Mouse (Mus musculus): ENCODE data around the gene Ap4m1. TPM values are rescaled to one million over a fixed set of nuclear protein-coding genes. Genes with fewer than 3 reads are reported as not detected.

Ap4m1 gene
- polyA plus RNA-seq, 2 experiments, result 3.9 to 10.8 TPM

- Histone ChIP-seq H3K4me2 (ENCODE audit: low read depth) (no peak overlapping the region), H3K4me1 (replicated peaks; ENCODE audit: control insufficient read depth in 2 of 2, insufficient read depth in 2 of 2, low read length in 1 of 2) (peaks cover 14 to 17% of the 10 kb centered on the region in 2 experiments), H3K9ac (replicated peaks) (no peak overlapping the region), H3K9me3 (ENCODE audit: control insufficient read depth, low read length) (no peaks in the 10 kb centered on the region), H3K27me3 (ENCODE audit: control insufficient read depth, insufficient read depth, low read length) (no peaks in the 10 kb centered on the region), H3K36me3 (replicated peaks; ENCODE audit: control insufficient read depth, insufficient read depth, low read depth) (peaks cover 56% of the 10 kb centered on the region), H3K27ac (no peak overlapping the region), H3K4me3 (ENCODE audit: insufficient read depth in 1 of 2, low read depth in 2 of 2, low read length in 2 of 2) (no peak overlapping the region; a peak in 1 of 4 replicates)
- TF ChIP-seq EP300 (IDR thresholded peaks at IDR 0.05; ENCODE audit: low read depth), result no peak
- TF ChIP-seq CTCF (IDR thresholded peaks at IDR 0.05; ENCODE audit: low read depth), result no peak
- ATAC-seq (ENCODE audit: insufficient read depth), result no peak
- 43% methylated on average over 6 of the region's 6 CpGs for WGBS (ENCODE audit: insufficient replicate concordance)
- no peak for DNase-seq (ENCODE audit: low read depth in 3 of 3, low spot score in 3 of 3)
Observed at GRCm38 (mm10) chr5:138163046-138163445, 8.8 kb upstream of the Ap4m1 start.

DNA sequence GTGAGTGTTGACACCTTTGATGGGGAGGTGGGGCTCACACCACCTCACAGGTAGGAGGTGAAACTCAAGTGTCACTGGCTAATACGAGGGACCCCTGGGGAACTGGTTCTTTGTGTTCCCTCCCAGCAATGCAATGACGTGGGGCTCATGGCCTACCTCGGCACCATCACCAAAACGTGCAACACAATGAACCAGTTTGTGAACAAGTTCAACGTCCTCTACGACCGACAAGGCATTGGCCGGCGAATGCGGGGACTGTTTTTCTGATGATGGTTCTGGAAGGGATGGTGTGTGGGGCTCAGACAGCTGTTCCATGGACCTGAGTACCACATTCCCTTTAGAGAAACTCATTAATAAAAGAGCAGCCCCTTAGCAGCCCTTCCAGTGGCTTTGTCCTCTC is 8.2 kb upstream of the Ap4m1 start:
- no peak overlapping the region for H3K4me2 ChIP-seq (ENCODE audit: low read depth)
- no peak for ATAC-seq (ENCODE audit: insufficient read depth)
- WGBS (ENCODE audit: insufficient replicate concordance), result 77% methylated on average over 10 of the region's 10 CpGs
- TF ChIP-seq EP300 (IDR thresholded peaks at IDR 0.05; ENCODE audit: low read depth), result no peak
- no peak for TF ChIP-seq CTCF (IDR thresholded peaks at IDR 0.05; ENCODE audit: low read depth)
- DNase-seq (ENCODE audit: low read depth in 3 of 3, low spot score in 3 of 3), result no peak
- peaks cover 61% of the 10 kb centered on the region for H3K36me3 ChIP-seq (replicated peaks; ENCODE audit: control insufficient read depth, insufficient read depth, low read depth)
- no peak overlapping the region for H3K9ac ChIP-seq (replicated peaks)
- peaks cover 14 to 17% of the 10 kb centered on the region in 2 experiments for H3K4me1 ChIP-seq (replicated peaks; ENCODE audit: control insufficient read depth in 2 of 2, insufficient read depth in 2 of 2, low read length in 1 of 2)
- no peaks in the 10 kb centered on the region for H3K9me3 ChIP-seq (ENCODE audit: control insufficient read depth, low read length)
- no peaks in the 10 kb centered on the region for H3K27me3 ChIP-seq (ENCODE audit: control insufficient read depth, insufficient read depth, low read length)
- H3K27ac ChIP-seq, result no peak overlapping the region
- H3K4me3 ChIP-seq (ENCODE audit: insufficient read depth in 1 of 2, low read depth in 2 of 2, low read length in 2 of 2), result no peak overlapping the region

- ATAC-seq (ENCODE audit: insufficient read depth), result no peak
- 86% methylated on average over 8 of the region's 8 CpGs for WGBS (ENCODE audit: insufficient replicate concordance)
- Histone ChIP-seq H3K36me3 (replicated peaks; ENCODE audit: control insufficient read depth, insufficient read depth, low read depth) (peaks cover 78% of the 10 kb centered on the region), H3K9me3 (ENCODE audit: control insufficient read depth, low read length) (no peaks in the 10 kb centered on the region), H3K4me3 (ENCODE audit: insufficient read depth in 1 of 2, low read depth in 2 of 2, low read length in 2 of 2) (no peak overlapping the region), H3K27ac (no peak overlapping the region), H3K27me3 (ENCODE audit: control insufficient read depth, insufficient read depth, low read length) (no peaks in the 10 kb centered on the region), H3K9ac (replicated peaks) (no peak overlapping the region), H3K4me1 (replicated peaks; ENCODE audit: control insufficient read depth in 2 of 2, insufficient read depth in 2 of 2, low read length in 1 of 2) (peaks cover 16% of the 10 kb centered on the region in 2 experiments), H3K4me2 (ENCODE audit: low read depth) (no peak overlapping the region)
- TF ChIP-seq EP300 (IDR thresholded peaks at IDR 0.05; ENCODE audit: low read depth) (no peak), CTCF (IDR thresholded peaks at IDR 0.05; ENCODE audit: low read depth) (no peak)
- no peak for DNase-seq (ENCODE audit: low read depth in 3 of 3, low spot score in 3 of 3)
Observed at GRCm38 (mm10) chr5:138165594-138165993, 6.2 kb upstream of the Ap4m1 start.

- H3K27me3 ChIP-seq (ENCODE audit: control insufficient read depth, insufficient read depth, low read length), result no peaks in the 10 kb centered on the region
- ATAC-seq (ENCODE audit: insufficient read depth), result peak; percentile 82
- H3K4me3 ChIP-seq (ENCODE audit: insufficient read depth in 1 of 2, low read depth in 2 of 2, low read length in 2 of 2), result peak overlapping the region; percentile 77 to 88
- H3K27ac ChIP-seq, result peak overlapping the region; percentile 92
- H3K4me2 ChIP-seq (ENCODE audit: low read depth), result peak overlapping the region; percentile 82
- H3K36me3 ChIP-seq (replicated peaks; ENCODE audit: control insufficient read depth, insufficient read depth, low read depth), result peaks cover 48% of the 10 kb centered on the region
- peak overlapping the region; percentile 96 for H3K9ac ChIP-seq (replicated peaks)
- DNase-seq (ENCODE audit: low read depth in 3 of 3, low spot score in 3 of 3), result peak; percentile 91 to 94 (median 92)
- H3K4me1 ChIP-seq (replicated peaks; ENCODE audit: control insufficient read depth in 2 of 2, insufficient read depth in 2 of 2, low read length in 1 of 2), result peaks cover 15 to 16% of the 10 kb centered on the region in 2 experiments
- under 1% methylated on average over 47 of the region's 47 CpGs for WGBS (ENCODE audit: insufficient replicate concordance)
- TF ChIP-seq CTCF (IDR thresholded peaks at IDR 0.05; ENCODE audit: low read depth), result peak; percentile 58
- TF ChIP-seq EP300 (IDR thresholded peaks at IDR 0.05; ENCODE audit: low read depth), result no peak
- H3K9me3 ChIP-seq (ENCODE audit: control insufficient read depth, low read length), result no peaks in the 10 kb centered on the region
Observed at GRCm38 (mm10) chr5:138170936-138171561, 753 bp upstream of the Ap4m1 start.

GRCm38 (mm10) chr5:138173217-138173616 is 1.4 kb downstream of the Ap4m1 start:
- WGBS (ENCODE audit: insufficient replicate concordance), result 59% methylated on average over 3 of the region's 3 CpGs
- H3K27me3 ChIP-seq (ENCODE audit: control insufficient read depth, insufficient read depth, low read length), result no peaks in the 10 kb centered on the region
- no peak overlapping the region; the same call in 1 of the 2 replicates for H3K27ac ChIP-seq
- DNase-seq (ENCODE audit: low read depth in 3 of 3, low spot score in 3 of 3), result no peak
- no peak for TF ChIP-seq EP300 (IDR thresholded peaks at IDR 0.05; ENCODE audit: low read depth)
- TF ChIP-seq CTCF (IDR thresholded peaks at IDR 0.05; ENCODE audit: low read depth), result no peak
- peak overlapping the region; percentile 82 for H3K4me2 ChIP-seq (ENCODE audit: low read depth)
- H3K9me3 ChIP-seq (ENCODE audit: control insufficient read depth, low read length), result no peaks in the 10 kb centered on the region
- H3K9ac ChIP-seq (replicated peaks), result peak overlapping the region; percentile 18
- H3K4me3 ChIP-seq (ENCODE audit: insufficient read depth in 1 of 2, low read depth in 2 of 2, low read length in 2 of 2), result peak overlapping the region in 1 of 2 experiments; percentile 88; a peak in 1 of 4 replicates
- no peak for ATAC-seq (ENCODE audit: insufficient read depth)
- H3K4me1 ChIP-seq (replicated peaks; ENCODE audit: control insufficient read depth in 2 of 2, insufficient read depth in 2 of 2, low read length in 1 of 2), result peaks cover 15 to 16% of the 10 kb centered on the region in 2 experiments
- H3K36me3 ChIP-seq (replicated peaks; ENCODE audit: control insufficient read depth, insufficient read depth, low read depth), result peaks cover 44% of the 10 kb centered on the region
